Mouse (Mus musculus) stomach, postnatal 0 days (tissue): ENCODE data around the gene 2210010C04Rik. TPM values are rescaled to one million over a fixed set of nuclear protein-coding genes. Genes with fewer than 3 reads are reported as not detected.
"Not testable (repeated sequence)": the region's sequence is repeated elsewhere in the genome, so short reads cannot be mapped to it uniquely, and the experiment has no call there.

Experiments used
- ATAC-seq: fragments of 200-750 bp; cut with Nextera tagmentation; 2 replicates; pipeline ENCODE4 v1.8.0; 2017; ENCODE audit not compliant: low FRiP score, low TSS enrichment
- DNase-seq: peaks from one replicate; pipeline ENCODE4 v3.0.0-alpha.2; 2016; ENCODE audit warnings: low spot score
- H3K27ac ChIP-seq: fragments of 300-500 bp; sonication (generic); replicated peaks from 2 replicates; pipeline ENCODE4 v1.5.1; 2014; ENCODE audit warnings: mild to moderate bottlenecking, control low read depth
- H3K27me3 ChIP-seq: fragments of 300-500 bp; sonication (generic); 2 replicates; pipeline ENCODE4 v1.6.1; 2014; ENCODE audit warnings: low read length; ENCODE audit not compliant: control insufficient read depth, insufficient read depth
- H3K36me3 ChIP-seq: fragments of 300-500 bp; sonication (generic); 2 replicates; pipeline ENCODE4 v1.6.1; 2014; ENCODE audit warnings: low read length, mixed read lengths; ENCODE audit not compliant: control insufficient read depth, insufficient read depth
- H3K4me1 ChIP-seq: fragments of 300-500 bp; sonication (generic); replicated peaks from 2 replicates; pipeline ENCODE4 v1.6.1; 2014; ENCODE audit warnings: antibody characterized with exemption; ENCODE audit not compliant: control insufficient read depth, insufficient read depth
- H3K4me2 ChIP-seq: fragments of 300-500 bp; sonication (generic); replicated peaks from 2 replicates; pipeline ENCODE4 v1.6.1; 2014; ENCODE audit warnings: low read depth, mild to moderate bottlenecking, control low read depth, moderate library complexity
- H3K4me3 ChIP-seq: fragments of 300-500 bp; sonication (generic); 2 replicates; pipeline ENCODE4 v1.5.1; 2014; ENCODE audit warnings: low read depth, low read length, control low read depth
- H3K9ac ChIP-seq: fragments of 300-500 bp; sonication (generic); 2 replicates; pipeline ENCODE4 v1.6.1; 2014; ENCODE audit warnings: mild to moderate bottlenecking, low read length, control low read depth, mixed read lengths
- H3K9me3 ChIP-seq: fragments of 300-500 bp; sonication (generic); 2 replicates; pipeline ENCODE4 v1.6.1; 2016; ENCODE audit warnings: low read length; ENCODE audit not compliant: control insufficient read depth
- CTCF ChIP-seq: IDR thresholded peaks from 2 replicates; pipeline ENCODE4 v1.5.1; 2016; ENCODE audit warnings: antibody characterized with exemption, low read depth, mild to moderate bottlenecking, moderate library complexity
- EP300 ChIP-seq: optimal IDR thresholded peaks from 2 replicates; pipeline ENCODE3; 2016; ENCODE audit warnings: antibody characterized with exemption
- WGBS: fragments of 180-500 bp; shearing (Covaris S2); extraction: QIAGEN DNeasy Blood & Tissue Kit; methylation state at CpG from one replicate; pipeline ENCODE4 v1.1.7; 2014; 5-methylcytosine and 5-hydroxymethylcytosine counted together
- polyA plus RNA-seq: library from polyadenylated mRNA; unstranded; fragments of >200 nt; fragmentation: Nextera tagmentation; extraction: Ambion mirVana; gene quantifications from 2 replicates; pipeline ENCODE4 v1.2.1, GENCODE M21; 2015

The 2210010C04Rik gene
- polyA plus RNA-seq, 1 experiment from 2014 or later: 1.4 TPM

GRCm38 (mm10) chr6:41018629-41019028, 16.7 kb downstream of the 2210010C04Rik start:
- 66% methylated on average over 2 of the region's 2 CpGs for WGBS
- TF ChIP-seq CTCF (no peak), EP300 (no peak)
- Histone ChIP-seq H3K27ac (no peak overlapping the region), H3K4me1 (no peaks in the 10 kb centered on the region), H3K9ac (no peak overlapping the region), H3K4me3 (no peak overlapping the region), H3K36me3 (no peaks in the 10 kb centered on the region), H3K9me3 (no peaks in the 10 kb centered on the region), H3K4me2 (no peak overlapping the region), H3K27me3 (no peaks in the 10 kb centered on the region)
- DNase-seq: no peak
- ATAC-seq: no peak

- H3K4me3 ChIP-seq: no peak overlapping the region
- no peaks in the 10 kb centered on the region for H3K27me3 ChIP-seq
- TF ChIP-seq EP300: no peak
- 0 out of 2 replicates have a peak, but pooled peaks have one; percentile 7 for TF ChIP-seq CTCF
- H3K4me2 ChIP-seq: no peak overlapping the region
- ATAC-seq (no peak), DNase-seq (no peak)
- H3K4me1 ChIP-seq: no peaks in the 10 kb centered on the region
- 74% methylated on average over 4 of the region's 4 CpGs for WGBS
- H3K9ac ChIP-seq: no peak overlapping the region
- H3K36me3 ChIP-seq: no peaks in the 10 kb centered on the region
- H3K27ac ChIP-seq: no peak overlapping the region
- H3K9me3 ChIP-seq: no peaks in the 10 kb centered on the region
Measured at GRCm38 (mm10) chr6:41015065-41015464, 20.2 kb downstream of the 2210010C04Rik start.

GRCm38 (mm10) chr6:40999379-40999778, 35.9 kb downstream of the 2210010C04Rik start, which contains the start of gene Gm2663:
Gene Gm2663, minus strand, starts transcription at chr6:40999479.
- not testable (repeated sequence) for H3K4me2 ChIP-seq, ATAC-seq, H3K27me3 ChIP-seq, DNase-seq, H3K9ac ChIP-seq, H3K4me3 ChIP-seq, H3K4me1 ChIP-seq, H3K27ac ChIP-seq, H3K36me3 ChIP-seq, H3K9me3 ChIP-seq

Other genes starting within 250 kb of the 2210010C04Rik start
- gene Moxd2, start 148.0 kb downstream of the 2210010C04Rik start, polyA plus RNA-seq: not detected in 2 replicates
- gene Prss58, start 135.1 kb downstream of the 2210010C04Rik start, polyA plus RNA-seq: not detected in 2 replicates
- gene 1700074P13Rik, start 95.0 kb downstream of the 2210010C04Rik start, polyA plus RNA-seq: not detected in 2 replicates
- not detected in 2 replicates for gene Gm4744, start 83.6 kb downstream of the 2210010C04Rik start, polyA plus RNA-seq
- 0.22 and 0.74 TPM in 2 replicates for gene 1810009J06Rik, start 70.8 kb downstream of the 2210010C04Rik start, polyA plus RNA-seq
- gene Gm2663, start 36.0 kb downstream of the 2210010C04Rik start, polyA plus RNA-seq: 0.23 and 0.57 TPM in 2 replicates